Mouse (Mus musculus) myocyte (in vitro differentiated cells): ENCODE measurements around the gene Bmper.

Experiments used
- MAX ChIP-seq: IDR thresholded peaks from one replicate; pipeline ENCODE4 v1.6.1; 2011; ENCODE audit warnings: low read depth, mild to moderate bottlenecking, control low read depth
- MYOG ChIP-seq, 3 experiments: IDR thresholded peaks; one replicate each; pipeline ENCODE4 v1.6.1; 2011; ENCODE audit warnings: control low read depth in 2 of 3, low read depth in 2 of 3, mild to moderate bottlenecking in 2 of 3; ENCODE audit not compliant: insufficient read length in 2 of 3, control insufficient read depth in 1 of 3, insufficient read depth in 1 of 3
- POLR2A ChIP-seq: IDR thresholded peaks from one replicate; pipeline ENCODE4 v1.6.1; 2011; ENCODE audit warnings: low read depth, mild to moderate bottlenecking, control low read depth, moderate library complexity; ENCODE audit not compliant: insufficient read length
- POLR2AphosphoS2 ChIP-seq: IDR thresholded peaks from one replicate; pipeline ENCODE4 v1.6.1; 2011; ENCODE audit warnings: low read depth, control low read depth; ENCODE audit not compliant: insufficient read length
- USF1 ChIP-seq: IDR thresholded peaks from one replicate; pipeline ENCODE4 v1.6.1; 2011; ENCODE audit warnings: low read depth, mild to moderate bottlenecking, control low read depth, moderate library complexity

DNA sequence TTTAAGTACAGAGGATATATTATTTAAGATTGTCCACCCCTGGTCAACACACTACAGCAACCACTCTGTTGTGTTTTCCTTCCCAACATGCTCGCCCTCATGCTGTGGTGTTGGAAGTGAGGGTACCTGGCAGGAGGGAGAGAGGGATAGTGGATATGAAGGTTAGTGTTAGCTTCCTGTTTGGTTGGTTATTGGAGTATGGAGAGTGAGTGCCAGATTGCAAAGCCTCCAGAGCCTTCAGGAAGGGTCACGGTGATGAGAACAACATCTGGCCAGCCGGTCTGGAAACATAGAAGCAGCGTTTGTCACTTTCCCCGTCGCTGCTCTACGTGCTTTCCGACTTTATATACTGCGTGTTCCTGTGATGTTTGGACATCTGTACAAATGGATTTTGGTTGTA is 215.8 kb downstream of the Bmper start:
- TF ChIP-seq MAX (no peak), POLR2AphosphoS2 (no peak), MYOG (IDR thresholded peaks at IDR 0.05; ENCODE audit: control insufficient read depth in 1 of 3, insufficient read depth in 1 of 3, insufficient read length in 2 of 3, low read depth in 2 of 3) (no peak), POLR2A (no peak), USF1 (no peak)
